Mouse (Mus musculus) kidney, adult 2 months (tissue): ENCODE measurements at regions not wholly inside any gene's neighbourhood (a gene's known extent, or its start where the extent isn't known, plus 50 kb on each side); places are given as distances from the start of the nearest gene placed in this dataset.

Experiments used
- CTCF ChIP-seq: fragments of 200-500 bp; conservative IDR thresholded peaks from 2 replicates; pipeline ENCODE4 v1.5.1; 2011; ENCODE audit warnings: low read depth, mild to moderate bottlenecking, control low read depth, low read length, moderate library complexity, mixed read lengths; ENCODE audit not compliant: insufficient read depth, insufficient read length
- POLR2A ChIP-seq: fragments of 200-500 bp; IDR thresholded peaks from one replicate; pipeline ENCODE4 v1.6.1; 2011; ENCODE audit warnings: low read depth, low read length, control low read depth

GRCm38 (mm10) chr2:159718738-159719137 lies 615.2 kb downstream of the Gm826 start:
- no peak for TF ChIP-seq CTCF
- no peak for TF ChIP-seq POLR2A
